Mouse (Mus musculus) ovary, postnatal 36 days (tissue): ENCODE data around the gene Zbed4.
A peak's percentile ranks its signal among the peaks of the same experiment; 100 is the strongest.
"Not testable (repeated sequence)": the region's sequence is repeated elsewhere in the genome, so short reads cannot be mapped to it uniquely, and the experiment has no call there.

Experiments
- DNase-seq: peaks from one replicate; pipeline ENCODE4 v3.0.0; 2022; ENCODE audit warnings: low spot score, mixed read lengths

The Zbed4 gene

DNA sequence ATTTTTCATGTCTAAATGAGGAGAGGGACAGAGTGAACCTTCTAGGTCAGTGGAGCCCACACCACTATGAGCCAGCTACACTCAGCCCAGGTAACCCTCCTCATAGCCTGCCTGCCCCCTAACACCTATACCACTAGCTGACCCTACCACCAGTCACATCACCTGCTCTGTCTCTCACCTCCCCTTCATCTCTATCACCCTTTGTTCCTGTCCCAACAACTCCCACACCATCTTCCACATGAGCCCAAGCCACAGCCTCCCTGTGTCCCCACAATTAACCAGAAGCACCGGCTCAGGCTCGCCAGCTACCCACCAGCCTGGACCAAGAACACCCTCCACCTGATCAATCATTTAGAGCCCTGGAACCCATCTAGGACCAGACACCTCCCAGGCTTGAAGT, 58.9 kb downstream of the Zbed4 start:
- DNase-seq: no peak

DNA sequence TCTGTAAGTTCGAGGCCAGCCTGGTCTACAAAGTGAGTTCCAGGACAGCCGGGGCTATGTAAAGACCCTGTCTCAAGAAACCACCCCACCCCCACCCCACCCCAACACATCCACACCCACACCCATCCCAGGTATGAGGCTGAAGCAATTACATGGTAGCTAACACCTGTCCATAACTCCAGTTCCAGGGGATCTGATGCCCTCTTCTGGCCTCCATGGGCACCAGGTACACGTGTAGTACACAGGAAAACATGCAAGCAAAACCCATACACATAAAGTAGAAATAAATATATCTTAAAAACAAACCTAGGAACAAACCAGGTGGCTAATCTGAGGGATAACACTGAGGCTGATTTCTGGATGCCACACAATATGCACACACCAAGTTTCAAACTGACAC, 61.8 kb downstream of the Zbed4 start:
- DNase-seq: no peak

DNA sequence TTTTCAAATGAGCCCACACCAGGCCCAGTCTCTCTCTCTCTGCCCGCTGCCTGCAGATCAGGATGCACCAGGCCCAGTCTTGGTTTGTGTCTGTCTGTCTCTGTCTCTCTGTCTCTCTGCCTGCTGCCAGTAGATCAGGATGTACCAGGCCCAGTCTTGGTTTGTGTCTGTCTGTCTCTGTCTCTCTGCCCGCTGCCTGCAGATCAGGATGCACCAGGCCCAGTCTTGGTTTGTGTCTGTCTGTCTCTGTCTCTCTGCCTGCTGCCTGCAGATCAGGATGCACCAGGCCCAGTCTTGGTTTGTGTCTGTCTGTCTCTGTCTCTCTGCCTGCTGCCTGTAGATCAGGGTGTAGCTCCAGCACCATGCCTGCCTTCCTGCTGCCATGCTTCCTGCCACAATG, 62.4 kb downstream of the Zbed4 start:
- DNase-seq: not testable (repeated sequence)

DNA sequence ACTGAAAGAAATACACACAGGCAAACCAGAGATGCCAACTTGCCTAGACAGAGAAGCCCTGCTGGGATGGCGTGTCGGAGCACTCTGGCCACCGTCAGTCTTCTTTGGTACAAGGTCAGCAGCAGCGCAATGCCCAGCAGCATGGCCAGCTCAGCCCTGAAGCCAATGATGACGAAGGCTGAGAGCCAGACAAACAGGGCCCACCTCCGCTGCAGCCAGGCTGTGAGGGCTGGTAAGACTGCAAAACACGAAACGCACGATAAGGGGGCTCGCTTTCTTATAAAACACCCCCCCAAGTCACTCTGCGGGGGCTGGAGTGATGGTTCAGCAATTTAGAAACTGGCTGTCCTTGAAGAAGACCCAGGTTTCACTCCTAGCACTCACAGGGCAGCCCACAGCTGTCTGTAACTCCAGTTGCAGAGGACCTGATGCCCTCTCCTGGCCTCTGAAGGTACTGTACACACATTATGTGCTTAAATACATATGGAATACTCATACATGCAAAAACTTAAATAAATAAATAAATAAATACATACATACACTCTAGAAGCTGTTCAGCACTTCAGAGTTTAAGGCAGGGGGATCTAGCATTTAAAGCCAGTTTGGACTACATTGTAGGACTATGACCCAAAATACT, 63.1 kb downstream of the Zbed4 start:
- no peak for DNase-seq

DNA sequence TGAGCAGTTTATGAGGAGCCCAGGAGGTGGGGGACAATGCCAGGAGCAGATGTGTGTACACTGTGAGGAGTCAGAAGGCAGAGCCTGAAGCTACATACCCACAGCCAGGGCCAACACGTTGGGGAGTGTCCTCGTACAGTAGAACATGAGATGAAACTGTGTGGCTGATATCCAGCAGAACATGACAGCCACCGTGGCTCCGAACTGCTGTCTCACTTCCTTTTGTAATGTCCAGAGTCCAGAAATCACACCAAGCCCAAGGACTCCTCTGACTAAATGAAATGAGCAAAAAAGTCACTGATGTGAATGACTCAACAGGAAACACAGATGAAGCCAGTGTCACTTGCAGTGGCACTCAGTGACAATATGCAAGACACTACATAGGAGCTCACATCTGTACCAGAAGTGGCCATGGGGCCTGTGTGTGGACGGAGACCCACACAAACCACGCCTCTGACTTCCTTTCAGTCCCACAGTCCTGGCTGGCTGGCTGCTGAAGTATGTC, 63.8 kb downstream of the Zbed4 start:
- DNase-seq: no peak

DNA sequence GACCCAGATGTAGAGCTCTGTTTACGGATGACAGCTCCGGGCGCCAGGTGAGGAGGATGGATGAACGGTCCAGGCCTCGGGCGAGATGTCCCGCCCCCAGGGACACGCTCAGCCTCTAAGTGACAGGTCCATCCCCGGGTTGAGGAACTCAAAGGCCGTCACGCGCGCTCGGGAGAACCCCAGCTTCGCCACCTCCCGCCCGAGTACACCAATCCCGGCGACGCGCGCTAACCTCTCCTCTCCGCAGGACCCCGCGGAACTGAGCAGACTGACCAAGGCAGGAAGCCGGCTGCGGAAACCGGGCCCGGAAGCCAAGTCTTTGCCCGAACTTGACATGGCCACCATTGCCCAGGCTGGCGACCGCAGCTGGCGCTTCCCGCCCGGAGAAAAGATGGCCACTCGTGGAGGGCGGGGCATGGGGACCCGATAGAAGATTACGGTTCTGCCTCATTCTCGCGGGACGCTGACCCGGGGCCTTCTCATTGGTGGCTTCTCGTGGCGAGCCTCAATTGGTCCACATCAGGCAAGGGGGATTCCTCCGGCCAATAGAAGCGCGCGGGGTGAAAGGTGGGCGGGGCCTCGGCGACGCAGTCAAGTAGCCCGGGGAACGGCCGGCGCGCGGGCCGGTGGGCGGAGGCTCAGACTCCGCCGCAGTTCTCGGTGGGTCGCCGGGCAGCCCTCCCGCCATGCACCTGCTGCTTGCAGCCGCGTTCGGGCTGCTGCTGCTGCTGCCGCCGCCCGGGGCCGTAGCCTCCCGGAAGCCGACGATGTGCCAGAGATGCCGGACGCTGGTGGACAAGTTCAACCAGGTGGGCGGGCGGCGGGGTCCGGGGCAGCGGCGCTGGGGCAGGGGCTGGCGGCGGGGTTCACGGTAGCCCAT, 67.8 kb downstream of the Zbed4 start, which contains the start of the genes Alg12 and Creld2:
Gene Alg12 (minus strand): TSS at position 293 of the 880 bp plus-strand sequence.
Gene Creld2 (plus strand): TSS at position 621 of the 880 bp plus-strand sequence.
- peak; percentile 99 for DNase-seq

DNA sequence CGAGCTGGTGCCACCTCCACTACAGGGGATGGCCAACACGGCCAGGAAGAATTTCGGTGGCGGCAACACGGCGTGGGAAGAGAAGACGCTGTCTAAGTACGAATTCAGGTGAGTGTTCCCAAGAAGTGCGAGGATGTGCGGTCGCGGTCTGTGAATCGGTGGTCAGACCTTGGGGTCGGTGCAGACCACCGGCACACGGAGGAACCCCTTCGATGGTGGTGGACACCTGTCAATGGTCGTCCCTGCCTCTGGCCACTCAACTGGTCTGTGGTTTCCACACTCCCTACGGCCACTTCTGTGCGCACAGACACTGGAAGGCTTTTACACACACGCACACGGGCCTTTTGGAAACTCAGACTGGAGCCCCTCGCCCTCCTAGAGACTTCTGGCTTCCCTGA, 68.4 kb downstream of the Zbed4 start:
- no peak for DNase-seq

DNA sequence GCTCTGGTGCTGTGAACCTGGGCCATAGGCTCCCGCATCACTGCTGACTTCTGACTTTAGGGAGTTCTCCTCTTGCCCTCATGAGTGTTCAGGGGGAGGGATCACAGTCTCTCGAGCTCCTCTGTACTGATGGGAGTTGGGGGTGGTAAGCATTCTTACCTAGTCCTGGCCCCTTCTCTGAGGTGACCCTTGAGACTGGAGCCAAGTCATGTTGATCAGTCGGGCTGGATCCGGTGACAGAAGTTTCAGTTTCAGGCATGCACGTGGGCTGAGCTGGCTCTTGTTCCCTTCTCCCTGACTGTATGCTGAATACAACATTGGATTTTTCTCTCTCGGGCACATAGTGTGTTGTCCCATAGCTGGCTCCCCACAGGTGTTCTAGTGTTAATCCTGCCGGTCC, 69.9 kb downstream of the Zbed4 start:
- no peak for DNase-seq

DNA sequence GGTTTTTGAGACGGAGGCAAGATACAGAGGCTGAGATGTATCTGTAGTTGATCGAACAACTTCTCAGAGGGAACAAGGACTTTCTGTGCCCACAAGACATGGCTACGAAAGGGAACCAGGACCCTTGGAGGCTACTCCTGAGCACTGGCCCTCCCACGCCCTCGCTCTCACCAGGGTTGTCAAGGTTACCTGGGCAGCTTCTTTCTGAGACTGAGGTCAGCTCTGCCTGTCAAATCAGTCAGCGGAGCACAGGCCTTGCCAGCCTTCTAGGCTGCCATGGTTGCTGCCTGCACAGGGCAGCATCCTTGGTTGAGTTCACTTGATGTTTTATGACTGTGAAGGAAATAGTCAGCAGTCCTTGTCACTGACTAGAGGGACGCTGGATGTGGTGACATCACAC, 71.1 kb downstream of the Zbed4 start:
- no peak for DNase-seq

DNA sequence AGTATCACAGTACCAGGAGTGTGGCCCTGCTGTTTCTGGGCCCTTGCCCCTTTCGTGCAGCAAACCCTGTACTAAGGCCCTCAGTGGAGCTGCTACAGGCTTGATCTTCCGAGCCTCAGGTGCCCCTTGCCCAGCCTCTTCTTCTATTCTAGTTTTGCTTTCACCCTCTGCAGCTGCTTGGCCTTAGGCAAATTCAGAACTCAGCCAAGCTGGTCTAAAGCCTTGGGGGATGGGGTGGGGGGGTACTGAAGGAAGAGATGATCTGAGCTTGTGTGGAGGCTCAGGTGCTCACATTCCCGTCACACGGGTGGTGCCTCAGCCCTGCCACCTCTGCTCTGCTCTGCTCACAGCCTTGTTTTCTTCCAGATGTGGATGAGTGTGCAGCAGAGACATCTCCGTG, 71.9 kb downstream of the Zbed4 start:
- DNase-seq: no peak

DNA sequence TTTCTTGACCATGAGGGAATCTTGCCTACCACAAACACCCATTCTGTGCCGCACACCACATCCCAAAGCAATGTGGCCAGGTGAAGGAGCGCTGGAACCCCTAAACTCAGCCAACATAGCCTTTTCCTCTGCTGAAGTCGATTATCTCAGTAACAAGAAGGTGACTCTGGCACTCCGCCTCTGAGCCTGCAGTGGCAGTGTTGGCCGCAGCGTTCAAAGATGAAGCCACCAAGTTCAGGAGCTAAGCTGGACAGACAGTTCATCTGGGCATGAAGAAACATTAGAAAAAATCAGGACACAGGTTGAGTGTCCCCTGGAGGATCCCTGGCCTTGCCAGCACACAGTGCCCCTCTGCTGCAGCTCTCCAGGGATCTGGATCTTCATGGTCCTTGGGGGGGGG, 76.0 kb downstream of the Zbed4 start:
- DNase-seq: no peak

DNA sequence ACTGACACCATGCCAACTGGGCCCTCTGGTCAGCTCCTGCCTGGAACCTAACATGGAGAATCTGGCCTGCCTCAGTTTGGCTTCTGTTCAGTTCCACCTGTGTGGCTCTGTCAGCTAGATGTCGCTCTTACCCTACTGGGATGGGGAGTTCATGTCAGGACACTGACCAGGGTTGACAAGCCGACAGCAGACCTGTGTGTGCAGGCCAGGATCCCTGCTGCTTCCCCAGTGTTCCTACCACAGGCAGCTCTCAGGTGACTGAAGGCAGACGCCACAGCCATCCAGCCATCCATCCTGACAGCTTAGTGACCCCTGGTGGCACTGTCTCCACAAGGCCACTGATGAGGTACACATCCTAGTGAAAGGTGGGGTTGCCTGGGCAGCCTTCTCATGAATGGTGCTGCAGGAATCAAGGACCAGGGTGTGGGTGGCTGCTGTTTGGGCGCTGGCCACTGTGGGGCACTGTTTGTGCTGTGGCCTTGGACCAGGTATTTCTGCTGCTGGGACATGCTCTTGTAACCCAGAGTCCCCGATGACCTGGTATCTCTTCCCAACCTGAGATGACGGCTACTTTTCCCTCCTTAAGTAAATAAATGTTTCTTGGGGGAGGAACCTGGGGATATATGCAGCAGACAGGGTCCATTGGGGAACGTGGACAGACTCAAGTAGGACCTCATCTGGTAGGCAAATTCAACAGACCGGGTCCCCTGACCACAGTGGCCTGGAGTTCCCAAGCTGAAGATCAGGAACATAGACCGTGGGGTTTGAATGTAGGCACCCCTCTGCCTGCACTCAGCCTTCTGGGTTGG, 76.7 kb downstream of the Zbed4 start:
- DNase-seq: peak; percentile 72

DNA sequence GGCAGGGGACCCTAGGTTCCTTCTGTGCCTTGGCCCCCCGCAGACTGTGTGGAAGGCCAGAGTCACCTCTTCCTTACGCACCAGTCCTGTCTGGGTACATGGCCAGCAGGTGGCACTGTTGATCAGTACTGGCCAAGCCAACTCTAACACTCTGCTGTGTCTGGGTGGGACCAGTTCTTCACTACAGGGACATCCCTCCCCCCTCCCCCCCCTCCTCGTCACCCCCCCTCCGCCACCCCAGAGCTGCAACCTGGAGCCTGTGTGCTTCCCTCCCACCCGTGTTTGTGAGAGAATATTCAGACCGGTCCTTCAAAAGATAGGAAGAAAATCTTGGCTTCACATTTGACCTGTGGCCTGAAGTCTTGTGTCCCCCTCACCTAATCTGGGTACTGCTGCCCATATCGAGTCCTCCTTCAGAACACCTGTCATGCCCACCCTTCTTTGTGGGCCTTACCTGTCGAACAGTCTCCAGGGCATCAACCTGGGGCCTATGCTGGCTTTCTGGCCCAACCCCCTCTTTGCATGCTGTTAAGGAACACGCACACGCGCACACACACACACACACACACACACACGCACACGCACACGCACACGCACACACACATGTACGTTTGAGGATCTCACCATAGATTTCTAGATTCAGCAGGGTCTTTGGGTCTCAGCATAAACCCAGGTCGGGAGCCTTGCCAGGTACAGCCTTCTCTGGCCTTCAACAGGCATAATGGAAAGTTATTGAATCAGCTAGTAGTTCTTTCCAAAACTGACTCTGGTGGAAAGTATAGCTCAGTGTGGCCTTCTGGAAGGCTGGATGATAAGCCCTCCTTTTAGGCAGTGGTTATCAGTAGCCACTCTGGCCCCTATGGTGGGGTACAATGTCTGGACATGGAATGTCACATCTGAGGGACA, 77.6 kb downstream of the Zbed4 start:
- DNase-seq: peak; percentile 85

DNA sequence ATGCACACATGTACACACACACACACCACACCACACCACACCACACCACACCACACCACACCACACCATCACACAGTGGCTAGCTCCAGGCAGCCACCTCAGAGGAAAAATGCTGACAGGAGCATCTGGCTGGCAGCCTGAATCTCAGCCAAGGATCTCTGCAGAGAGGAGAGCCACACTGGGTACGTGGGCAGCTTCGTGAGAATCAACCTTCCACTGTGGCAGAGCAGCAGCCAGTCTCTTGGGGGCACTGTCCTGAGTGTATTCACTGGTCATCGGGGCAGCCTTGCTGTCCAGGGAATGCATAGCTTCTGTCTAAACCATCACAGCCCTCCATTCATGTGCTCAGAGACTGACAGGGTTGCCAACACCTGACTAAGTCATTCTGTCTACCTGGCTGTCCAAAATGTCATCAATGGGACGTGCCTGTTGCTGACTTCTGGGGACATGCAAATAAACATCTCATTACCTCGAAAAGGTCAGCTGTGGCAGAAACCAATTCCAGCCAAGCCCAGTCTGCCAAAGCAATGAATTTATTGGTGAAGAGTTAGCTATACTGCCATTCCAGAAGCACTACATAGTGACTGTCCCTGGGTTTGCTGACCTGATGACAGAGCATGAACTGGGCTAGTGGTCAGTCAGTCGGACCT, 78.5 kb downstream of the Zbed4 start:
- no peak for DNase-seq

DNA sequence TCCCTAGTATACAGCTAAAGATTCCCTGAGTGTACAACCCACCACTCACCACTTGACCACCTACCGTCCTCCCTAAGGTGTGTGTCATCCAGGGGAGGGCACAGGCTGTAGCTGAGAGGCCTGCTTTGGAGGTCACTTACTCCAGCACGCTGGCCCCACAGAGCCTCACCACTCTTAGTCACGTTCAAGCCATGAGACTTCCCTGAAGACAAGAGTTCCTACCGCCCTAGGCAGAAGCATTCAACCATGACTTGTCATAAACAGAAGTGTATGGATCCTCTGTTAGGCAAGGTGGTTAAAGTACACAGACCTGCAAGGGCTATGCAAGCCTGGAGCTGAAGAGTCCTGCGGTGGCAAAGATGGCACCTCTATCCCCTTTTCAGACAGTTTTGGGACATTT, 79.2 kb downstream of the Zbed4 start:
- DNase-seq: no peak

DNA sequence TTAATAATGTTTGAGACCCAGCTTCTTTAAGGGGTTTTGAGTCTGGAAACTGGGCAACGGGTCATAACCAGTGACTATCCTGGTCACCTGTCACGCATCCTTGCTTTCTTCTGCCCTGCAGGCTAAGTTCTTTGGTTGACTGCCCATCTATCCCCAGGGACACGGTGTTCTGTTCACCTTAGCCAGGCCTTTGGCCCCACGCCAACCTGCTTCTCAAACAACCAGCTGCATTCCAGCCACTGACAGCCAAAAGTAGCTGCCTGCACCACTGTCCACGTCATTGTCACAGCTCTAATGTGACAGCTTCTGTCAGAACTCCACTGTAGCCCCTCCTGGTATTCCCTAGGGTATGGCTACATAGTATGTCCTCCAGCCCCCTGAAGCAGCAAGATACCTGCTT, 80.0 kb downstream of the Zbed4 start:
- DNase-seq: peak; percentile 51

DNA sequence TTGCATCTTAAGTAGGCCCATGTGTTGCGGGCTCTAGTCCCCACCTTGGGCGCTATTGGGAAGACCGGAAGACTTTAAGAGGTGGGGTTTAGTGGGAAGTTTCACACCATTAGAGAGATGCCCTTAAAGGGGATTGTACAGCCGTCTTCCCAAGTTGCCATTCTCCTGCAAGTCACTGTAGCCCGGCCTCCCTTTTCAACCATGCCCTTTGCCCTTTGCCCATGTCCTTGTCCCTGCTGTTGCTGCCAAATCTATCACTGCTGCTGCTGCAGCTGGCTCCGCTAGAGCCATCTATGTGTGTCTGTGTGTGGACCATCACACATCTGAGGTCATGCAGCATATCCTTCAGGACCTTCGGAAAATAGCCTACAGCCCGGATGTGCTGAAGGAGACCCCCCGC, 81.1 kb downstream of the Zbed4 start:
- no peak for DNase-seq
